Mouse (Mus musculus): ENCODE data around the gene Olfr875. TPM values are rescaled to one million over a fixed set of nuclear protein-coding genes. Genes with fewer than 3 reads are reported as not detected.
"Not testable (repeated sequence)": the region's sequence is repeated elsewhere in the genome, so short reads cannot be mapped to it uniquely, and the experiment has no call there.

Gene Olfr875
- not detected for total RNA-seq (2021)
- long read RNA-seq, experiment 1, result 0 reads
- long read RNA-seq, experiment 2, result 0 reads

DNA sequence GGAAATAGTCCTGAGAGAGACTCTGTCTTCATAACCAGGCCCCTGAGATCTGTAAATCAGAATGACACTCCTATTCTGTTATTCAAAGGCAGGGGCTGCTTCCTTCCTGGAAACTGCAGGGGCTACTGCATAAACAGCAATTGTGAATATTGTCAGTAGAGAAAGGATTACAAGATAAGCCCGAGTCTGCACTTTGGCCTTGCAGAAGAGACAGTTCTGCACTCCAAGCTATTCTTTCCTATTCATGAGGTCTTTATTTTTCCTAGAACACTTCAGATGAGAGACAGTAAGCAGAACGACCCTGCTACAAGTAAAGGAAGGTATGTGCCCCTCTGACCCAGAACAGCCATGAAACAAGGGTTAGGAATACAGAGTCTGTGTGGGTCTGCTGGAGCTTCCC, at the start of gene Olfr875:
Olfr875 (plus strand) TSS at position 99 of the 400 bp plus-strand sequence.
- intact Hi-C loops (cut with DNase I), result no loop called here
- DNase-seq, result no peak

DNA sequence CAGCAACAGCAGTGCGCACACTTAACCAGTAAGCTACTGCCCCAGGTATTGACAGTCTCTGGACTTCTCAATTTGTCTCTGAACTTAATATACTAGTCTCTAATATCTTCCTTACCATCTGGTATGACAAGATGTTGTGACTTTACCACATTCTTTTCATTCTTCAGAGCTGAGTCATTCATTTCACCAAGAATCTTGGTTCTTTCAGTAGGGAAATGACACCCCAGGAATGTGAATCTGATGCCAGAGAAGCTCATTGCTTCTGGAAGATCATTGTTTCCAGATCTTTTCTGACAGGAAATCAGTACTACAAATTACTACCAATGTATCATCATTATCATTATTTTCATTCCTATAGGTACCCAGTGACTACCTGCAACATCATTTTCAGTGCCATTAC, 37.3 kb upstream of the Olfr875 start:
- intact Hi-C loops (cut with DNase I), result no loop called here
- no peak for DNase-seq

DNA sequence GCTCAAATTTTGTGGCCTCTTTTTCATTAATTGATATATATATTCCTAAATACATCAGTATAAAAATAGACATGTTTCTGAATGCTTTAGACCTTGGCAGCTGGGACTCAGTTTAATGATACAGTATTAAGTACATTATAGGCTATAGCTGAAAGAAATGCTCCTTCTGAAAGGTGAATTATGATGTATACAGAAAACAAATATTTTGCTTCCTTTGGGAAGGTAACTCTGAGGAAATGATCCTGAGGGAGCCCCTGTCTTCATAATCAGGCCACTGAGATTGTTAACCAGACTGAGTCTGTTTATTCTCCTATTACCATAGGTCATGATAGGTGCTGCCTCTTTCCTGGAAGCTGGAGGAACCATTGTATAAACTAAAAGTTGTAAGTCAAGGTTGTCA, 26.9 kb upstream of the Olfr875 start, which contains the start of gene Olfr874:
Olfr874 (plus strand) TSS at position 301 of the 400 bp plus-strand sequence.
- intact Hi-C loops (cut with DNase I), result no loop called here

DNA sequence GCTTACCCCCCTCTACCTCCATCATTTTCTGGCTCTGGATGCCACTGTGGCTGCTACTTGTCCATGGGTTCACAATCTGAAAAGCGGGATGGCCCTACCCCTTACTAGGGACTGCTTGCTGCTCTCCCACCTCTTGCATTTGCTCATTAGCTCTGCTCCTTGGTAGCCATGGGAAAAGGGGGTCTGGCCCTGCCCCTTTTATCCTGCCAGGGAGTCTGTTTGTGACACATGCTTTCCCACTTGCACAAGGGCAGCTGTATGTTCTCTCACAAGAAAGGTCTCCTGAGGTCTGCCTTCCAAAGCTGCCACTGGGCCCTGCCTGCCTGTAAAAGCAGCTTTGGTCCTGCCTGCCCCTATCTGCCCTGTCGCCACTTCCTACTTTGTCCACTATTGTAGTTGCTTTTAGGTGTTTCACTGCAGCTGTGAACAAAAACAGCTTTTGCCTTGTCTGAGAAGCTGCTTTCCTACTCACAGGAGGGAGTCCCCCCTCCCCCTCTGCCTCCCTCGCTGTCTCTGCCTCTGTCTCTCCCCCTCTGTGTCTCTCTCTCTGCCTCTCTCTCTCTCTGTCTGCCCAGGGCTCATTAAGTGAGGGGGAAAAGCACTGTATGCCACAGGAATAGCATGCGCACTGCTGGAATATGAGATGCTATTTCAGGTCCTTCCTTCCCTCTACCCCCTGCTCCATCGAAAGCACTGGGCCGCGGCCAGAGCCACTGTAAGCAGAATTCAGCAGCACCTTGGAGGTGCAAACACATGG, 21.2 kb upstream of the Olfr875 start:
- intact Hi-C loops (cut with DNase I), result no loop called here

More for the DNA sequence above, 26.9 kb upstream of the Olfr875 start, which contains the start of gene Olfr874:
- DNase-seq, result no peak

DNA sequence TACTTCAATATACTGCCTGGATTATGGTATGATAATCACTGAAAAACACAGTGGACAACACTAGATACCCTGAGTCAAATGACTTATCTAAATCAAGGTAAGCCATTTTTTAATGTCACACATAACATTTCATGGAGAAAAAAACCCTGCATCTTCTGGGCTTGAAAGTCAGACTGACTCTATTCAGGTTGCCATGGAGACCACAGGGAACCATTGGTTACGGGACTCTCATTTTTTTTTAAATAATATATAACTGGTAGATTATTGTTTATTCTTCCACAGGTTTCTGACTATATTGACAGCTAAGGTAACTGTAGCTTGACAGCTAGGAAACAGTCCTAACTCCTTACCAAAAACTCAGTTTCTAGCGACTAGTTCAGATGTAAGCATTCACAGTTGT, 20.2 kb upstream of the Olfr875 start:
- DNase-seq, result no peak
- intact Hi-C loops (cut with DNase I), result no loop called here

More for the DNA sequence above, 21.2 kb upstream of the Olfr875 start:
- no peak for DNase-seq

DNA sequence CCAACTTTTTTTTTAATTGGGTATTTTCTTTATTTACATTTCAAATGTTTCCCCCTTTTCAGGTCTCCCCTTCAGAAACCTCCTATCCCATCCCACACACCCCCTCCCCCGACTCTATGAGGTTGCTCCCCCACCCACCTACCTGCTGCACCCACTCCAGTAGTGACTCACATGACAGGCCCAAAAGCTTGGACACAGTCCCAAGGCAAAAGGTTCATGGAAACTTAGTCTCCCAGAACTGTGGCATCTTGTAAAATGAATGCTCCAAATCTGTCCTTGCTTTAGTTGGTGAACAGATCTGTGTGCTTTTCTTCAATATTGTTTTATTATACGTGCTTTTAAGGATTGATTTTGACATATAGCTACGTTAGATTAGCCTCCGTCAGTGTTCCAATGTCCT, 19.7 kb upstream of the Olfr875 start:
- intact Hi-C loops (cut with DNase I), result no loop called here
- DNase-seq, result no peak

DNA sequence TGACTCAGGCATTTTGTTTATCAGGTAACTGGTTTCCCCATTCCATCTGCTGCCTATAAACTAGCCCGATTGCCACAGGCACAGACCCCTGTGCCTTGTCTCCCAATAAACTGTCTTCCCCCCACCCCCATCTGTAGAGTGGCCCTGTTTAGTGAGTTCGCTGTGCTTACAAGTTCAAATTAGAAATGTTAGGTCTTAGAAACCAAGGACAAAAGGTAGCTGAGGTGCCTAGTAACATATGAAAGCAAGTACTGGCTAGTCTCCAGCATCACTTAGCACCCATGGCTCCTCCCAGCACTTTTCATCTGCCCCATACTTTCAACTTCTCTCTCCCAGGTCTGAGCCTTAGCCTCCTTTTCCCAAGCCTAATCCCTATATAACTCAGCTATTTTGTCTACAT, 9.9 kb upstream of the Olfr875 start:
- DNase-seq, result no peak
- intact Hi-C loops (cut with DNase I), result no loop called here

DNA sequence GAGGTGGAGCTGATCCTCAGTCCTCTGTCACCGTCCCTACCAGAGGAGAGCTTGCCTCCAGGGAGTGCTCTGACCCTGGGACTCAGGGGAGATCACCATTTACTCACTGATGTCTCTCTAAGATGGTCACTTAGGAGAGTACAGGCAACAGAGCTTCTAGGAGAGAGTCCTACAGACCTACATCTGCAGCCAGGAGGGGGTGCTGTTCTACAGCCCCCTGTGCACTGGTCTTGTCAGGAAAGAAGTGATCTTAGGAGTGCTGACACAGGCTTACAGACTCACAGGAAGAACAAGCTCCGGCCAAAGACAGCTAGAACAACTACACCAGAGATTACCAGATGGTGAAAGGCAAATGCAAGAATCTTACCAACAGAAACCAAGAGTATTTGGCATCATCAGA, 9.1 kb upstream of the Olfr875 start:
- no peak for DNase-seq
- intact Hi-C loops (cut with DNase I), result no loop called here

DNA sequence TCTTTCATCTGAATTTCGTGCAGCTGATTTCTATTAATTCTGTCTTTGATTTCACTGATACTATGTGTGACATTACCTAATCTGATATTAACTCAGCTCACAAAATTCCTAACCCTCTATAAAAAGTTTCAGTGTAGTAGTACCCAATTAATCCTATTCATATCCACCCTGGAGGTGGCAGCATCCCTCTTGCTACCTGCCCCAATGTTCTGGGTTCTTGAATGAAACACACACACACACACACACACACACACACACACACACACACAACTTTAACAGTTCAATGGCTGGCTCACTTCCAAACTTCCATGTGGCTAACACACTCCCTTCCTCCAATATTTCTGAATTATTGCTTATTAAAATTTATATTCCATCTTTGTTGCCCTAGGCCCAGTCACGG, 996 bp upstream of the Olfr875 start:
- DNase-seq, result no peak
- intact Hi-C loops (cut with DNase I), result no loop called here

DNA sequence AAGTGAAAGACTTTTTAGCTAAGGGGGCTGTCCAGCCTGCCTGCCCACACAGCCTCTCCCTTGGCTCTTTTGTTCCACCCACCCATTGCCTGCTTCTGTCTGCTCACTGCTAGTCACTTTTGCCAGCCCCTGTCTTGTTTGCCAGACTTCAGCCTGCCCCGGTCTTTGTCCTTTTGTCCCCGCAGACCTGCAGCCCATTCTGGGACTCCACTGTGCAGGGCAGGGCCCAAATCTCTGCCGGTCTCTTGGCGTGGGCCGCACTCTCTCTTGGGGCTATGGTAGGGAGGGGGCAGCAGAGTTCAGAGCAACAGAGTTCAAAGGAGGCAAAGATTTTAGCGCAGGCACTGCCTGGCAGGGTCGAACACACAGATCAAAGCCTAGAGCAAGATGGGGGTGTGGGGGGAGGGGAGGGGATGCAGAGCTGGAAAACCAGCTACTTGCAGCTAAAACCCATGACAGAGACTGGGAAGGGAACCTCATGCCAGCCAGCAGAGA, 11.2 kb downstream of the Olfr875 start:
- intact Hi-C loops (cut with DNase I), result no loop called here
- no peak for DNase-seq

DNA sequence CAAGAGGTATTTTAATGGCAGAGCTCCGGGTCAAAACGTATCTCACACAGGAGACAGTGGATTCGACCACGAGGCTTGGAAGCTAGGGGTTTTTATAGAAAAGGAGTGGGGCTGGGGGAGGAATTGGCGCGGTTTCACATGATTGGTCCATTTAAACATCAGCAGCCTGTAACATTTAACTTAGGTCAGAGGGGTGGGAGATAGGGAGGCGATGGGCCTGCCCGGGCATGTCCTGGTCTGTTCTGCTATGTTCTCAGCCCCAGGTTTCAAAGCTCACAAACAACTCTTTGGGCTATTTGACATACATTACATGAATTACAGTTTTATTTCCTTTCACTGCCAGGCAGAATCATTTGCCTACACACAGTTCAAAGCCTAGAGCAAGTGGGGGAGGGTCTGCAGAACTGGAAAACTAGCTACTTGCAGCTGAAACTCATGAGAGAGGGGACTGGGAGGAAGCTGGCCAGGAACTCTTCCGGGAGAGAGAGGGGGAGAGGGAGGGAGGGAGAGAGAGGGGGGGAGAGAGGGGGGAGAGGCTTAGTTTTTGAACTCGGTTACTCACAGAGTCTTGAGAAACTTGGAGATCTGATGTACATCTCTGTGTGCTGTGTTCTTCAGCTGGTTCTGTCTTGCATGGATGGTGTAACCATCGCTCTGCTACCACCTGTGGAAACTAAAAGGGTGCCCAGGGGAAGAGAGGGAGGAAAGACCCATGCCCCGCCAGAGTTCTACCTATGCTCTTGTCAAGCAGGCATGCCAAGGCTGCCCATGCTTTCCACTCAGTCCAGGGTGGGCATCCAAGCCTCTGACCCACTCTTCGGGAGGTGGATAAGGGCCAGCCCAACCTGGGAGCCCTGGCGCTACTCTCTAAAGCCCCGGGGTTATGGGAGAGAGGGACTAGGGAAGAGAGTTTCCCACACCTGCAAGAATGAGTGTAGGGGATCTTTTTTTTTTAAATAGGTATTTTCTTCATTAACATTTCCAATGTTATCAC, 12.0 kb downstream of the Olfr875 start:
- DNase-seq; intact Hi-C loops (cut with DNase I): not testable (repeated sequence)

DNA sequence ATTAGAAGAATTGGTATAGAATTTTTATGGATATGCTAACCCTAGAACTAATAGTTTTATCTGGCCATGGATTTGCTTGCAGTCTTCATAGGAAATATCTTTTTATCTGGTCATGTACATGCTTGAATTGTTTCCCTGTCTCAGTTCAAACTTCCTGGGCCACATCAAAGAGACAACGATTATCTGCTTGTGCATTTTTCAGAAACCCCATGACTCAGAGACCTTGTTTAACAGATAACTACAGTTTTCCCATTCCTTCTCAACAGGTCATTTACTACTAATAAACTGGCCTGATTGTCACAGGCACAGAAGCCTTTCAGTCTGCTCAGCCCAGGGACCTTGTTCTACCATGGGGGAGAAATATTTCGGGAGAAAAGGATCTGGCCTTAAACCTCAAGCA, 14.8 kb downstream of the Olfr875 start:
- intact Hi-C loops (cut with DNase I), result no loop called here
- DNase-seq, result no peak

DNA sequence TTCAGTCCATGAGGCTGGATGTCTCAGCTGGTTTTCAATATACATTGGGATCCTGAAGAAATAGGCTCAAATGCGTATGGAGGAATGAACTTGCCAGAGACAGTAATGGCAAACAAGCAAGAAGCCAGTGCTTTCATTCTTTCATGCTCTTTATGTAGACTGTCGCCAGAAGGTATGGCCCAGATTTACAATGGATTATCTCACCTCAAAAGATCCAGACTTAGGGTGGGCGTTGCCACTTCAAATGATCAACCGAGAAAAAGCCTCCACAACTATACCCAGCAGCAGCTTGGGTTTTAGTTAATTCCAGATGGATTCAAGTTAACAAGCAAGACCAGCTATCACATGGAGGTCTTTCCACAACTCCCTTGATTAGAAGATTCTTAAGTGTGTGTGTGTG, 30.4 kb downstream of the Olfr875 start:
- intact Hi-C loops (cut with DNase I), result no loop called here
- no peak for DNase-seq

DNA sequence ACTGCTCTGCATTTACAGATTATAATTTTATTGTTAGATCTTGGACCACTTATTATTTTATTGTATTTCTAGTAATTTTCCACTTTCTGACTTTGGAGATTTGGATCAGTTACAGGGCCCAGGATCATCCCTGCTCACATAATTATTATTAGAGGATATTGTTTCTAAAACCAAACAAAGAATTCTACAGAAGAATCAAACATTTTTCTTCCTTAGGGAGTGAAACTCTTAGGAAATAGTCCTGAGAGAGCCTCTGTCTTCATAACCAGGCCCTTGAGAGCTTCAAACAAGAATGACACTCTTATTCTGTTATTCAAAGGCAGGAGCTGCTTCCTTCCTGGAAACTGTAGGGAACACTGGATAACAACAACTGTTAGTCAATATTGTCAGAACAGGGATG, 31.1 kb downstream of the Olfr875 start, which contains the start of gene Olfr876:
Olfr876 (plus strand) TSS at position 301 of the 400 bp plus-strand sequence.
- intact Hi-C loops (cut with DNase I), result no loop called here

DNA sequence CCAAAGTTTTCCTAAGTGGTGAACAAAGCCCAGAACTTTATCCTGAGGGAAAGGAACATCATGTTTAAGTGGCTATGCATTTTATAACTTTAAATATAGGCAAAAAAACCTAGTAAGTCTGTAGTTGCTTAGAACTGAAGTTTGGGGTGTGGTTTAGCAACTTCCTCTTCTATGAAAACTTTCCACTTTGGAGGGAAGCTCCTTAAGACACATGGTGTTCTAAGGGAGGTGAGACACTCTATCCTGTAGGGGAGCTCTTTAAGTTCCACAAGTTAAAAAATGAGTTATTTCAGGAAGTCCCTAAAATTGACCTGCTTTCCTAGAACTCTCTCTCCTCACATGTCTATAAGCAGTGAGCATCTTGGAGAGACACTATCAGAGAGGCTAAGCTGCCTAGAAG, 35.6 kb downstream of the Olfr875 start:
- intact Hi-C loops (cut with DNase I), result no loop called here

More for the DNA sequence above, 31.1 kb downstream of the Olfr875 start, which contains the start of gene Olfr876:
- DNase-seq, result no peak

DNA sequence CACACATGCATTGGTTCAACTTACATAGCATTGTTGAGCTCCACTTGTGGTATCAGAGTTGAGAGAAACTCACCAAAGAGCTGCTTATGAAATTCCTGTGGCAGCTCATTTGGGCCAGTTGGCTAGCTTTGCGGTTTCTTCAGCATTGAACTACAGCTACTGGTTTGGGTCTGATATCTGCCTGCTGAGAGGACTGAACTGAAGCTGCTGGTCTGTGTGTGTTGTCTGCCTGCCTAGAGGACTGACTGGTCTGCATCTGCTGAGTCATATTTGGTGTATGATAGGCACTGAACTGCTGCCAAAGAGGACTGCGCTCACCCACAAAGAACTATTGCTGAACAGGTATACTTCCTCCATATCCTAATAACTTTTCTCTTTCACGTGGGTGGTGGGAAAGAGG, 36.8 kb downstream of the Olfr875 start:
- intact Hi-C loops (cut with DNase I), result no loop called here
- no peak for DNase-seq

More for the DNA sequence above, 35.6 kb downstream of the Olfr875 start:
- no peak for DNase-seq

DNA sequence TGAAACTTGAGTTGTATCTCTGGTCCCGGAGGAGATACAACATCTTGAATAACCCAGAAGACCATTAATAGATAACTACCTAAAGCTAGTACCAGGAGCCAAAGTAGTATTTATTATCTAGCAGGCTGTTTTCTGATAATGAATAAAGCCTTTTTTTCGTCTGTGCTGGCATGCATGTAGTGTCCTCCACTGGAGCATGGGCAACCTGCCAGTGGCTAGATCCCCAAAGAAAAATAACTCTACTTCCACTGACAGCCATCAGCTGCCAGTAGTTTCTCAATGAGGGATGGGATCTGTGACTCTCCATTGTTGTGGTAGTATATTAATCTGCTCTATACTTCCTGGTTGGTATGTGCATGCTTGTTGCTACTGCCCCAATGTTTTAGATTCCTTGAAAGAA, 37.3 kb downstream of the Olfr875 start:
- intact Hi-C loops (cut with DNase I), result no loop called here
- no peak for DNase-seq

DNA sequence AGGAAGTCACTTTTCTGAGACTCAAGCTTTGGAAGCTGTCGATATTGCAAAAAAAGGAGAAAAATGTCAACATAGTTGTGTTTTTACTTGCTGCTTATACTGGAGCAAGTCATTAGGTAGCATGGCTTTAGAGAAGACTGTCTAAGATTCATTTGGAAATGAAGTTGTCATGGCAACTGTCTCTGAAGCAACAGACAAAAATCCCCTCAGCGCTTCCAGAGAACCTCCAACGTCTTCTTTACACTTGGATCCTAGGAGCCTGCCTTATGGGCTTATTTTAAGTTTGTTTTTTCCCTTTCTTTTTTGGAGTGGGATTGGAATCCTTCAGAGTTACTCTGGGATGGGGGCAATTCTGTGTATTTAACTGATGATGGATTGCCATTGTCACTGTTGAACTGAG, 43.0 kb downstream of the Olfr875 start:
- intact Hi-C loops (cut with DNase I), result no loop called here
- no peak for DNase-seq
